Mouse (Mus musculus): ENCODE measurements around the gene Apob.
A peak's percentile ranks its signal among the peaks of the same experiment; 100 is the strongest.

The Apob gene

DNA sequence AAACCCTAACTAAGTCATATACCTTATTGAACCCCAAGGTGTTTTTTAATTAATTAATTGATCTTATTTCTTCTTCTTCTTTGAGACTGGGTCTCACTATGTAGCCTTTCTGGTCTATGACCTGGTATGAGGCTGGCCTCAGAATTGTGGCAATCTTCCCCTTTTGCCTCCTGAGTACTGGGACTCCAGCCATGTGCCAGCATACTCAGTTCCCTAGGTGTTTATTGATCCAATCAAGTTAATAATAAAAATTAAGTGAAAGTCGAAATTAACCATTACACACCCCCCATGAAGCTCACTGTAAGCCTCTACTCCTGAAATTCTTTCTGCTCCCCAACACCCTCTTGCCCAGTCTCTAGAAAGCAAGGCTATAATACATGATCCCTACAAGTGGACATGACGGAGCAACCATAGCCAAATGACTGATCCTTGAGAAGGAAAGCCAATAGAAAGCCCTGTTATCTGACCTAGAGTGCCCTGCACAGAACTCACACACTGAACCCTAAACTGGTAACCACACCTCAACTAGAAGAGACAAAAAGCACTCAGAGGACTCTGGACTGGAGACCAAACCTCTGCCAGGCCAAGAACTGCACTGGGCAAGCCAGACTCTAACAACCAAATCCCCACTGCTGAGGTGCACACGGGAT, 60.8 kb downstream of the Apob start:
- DNase-seq (ENCODE audit: extremely low read depth, low read depth) = no peak

DNA sequence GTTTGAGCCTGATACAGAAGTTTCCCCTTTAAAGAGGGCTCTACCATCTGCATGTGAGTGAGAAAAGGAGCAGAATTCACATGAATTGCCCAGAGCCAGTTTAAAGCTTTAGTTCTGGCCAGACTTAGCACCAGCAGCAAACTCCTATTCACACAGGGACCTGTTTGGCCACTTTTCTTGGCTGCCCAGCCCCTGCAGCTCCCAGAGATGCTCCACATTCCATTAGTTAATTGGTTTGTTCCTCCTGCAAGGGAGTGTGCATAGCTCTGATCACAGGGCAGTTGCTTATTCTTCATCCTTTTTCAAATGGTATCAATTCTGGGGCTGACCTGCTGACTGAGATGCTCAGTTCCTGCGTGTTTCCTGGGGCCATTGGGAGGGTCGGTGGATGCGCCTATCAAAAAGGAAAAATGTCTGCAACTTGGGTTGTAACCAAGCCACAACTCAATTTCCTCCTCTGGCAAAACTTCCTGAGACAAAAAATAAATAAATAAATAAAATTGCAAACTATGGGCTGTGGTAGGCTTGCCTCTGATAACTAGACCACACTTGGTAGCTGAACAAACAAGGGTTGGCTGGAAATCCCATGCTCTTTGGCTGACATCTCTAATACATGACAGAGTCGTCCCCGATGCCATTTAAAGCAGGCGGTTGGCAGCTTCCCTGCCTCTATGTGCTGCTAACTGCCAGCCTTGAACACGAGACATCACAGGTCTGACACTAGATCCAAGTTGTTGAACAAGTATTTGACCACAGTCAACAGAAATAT, 65.4 kb downstream of the Apob start:
- DNase-seq (ENCODE audit: extremely low read depth, low read depth) = no peak

DNA sequence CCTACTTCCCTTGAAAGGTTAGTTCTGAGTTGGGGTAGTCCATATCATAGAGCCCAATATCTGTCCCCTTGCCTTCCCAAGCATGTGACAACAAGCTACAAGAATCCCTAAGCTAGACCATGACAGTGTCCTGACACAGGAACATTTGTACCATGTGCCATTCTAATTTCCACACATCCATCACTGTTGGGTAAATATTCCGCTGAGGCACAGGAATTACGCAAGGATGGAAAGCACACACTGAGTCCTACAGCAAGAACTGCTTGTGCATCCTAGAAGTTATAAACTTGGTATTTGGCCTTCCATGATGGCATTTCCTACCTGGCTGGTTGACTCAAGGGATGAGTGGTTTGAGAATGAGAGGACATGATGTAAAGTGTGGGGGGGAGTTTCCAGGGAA, 69.6 kb downstream of the Apob start:
- no peak for DNase-seq (ENCODE audit: extremely low read depth, low read depth)

DNA sequence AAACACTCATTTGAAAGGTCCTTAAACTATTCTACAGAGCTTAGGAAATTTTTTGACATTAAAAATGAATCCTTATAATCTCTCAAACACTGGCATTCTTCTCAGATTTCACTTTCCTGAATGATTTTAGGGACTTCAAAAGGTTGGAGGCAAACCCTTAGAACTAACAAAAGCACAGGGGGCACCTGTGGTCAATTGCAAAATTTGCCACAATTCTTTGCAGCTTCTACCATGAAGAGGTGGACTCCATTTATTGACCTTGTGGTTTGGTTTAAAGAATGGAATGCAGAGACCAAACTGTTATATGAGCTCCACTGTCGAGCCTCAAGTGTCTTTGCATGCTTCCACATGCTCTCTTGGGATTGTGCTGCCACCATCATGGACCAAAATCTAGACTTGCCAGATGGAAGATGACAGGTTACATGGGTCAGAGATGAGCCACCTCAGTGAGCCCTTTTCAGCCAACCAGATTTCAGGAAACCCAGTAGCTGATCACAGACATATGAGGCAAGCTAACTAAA, 70.4 kb downstream of the Apob start:
- no peak for DNase-seq (ENCODE audit: extremely low read depth, low read depth)

DNA sequence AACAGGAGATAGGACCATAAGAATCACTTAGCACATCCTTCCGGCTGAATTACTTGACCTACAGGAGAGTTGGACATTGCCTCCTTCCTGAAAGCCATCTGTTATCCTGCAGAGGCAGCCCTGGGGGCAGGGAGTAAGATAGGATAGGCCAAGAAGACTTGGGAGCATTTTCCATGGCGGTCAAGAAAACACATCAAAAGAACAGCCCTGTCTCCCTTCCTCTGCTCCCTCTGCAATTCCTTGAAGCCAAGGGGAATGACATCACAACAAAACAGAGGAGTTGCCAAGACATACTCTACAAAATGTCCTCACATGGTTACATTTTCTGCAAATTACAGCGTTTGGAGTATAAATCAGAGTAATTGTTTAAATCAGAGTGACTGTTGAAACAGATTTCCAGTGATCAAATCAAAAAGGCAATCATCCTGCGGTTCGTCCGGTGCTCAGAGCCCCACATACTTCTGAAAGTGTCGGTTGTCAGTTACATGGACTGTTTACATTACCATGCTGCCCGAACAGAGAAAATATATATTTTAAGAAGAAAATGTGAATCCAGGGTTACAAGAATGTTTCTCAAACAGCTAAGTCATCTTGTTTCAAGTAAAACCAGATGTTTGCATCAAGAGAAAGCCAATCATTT, 78.7 kb downstream of the Apob start:
- DNase-seq (ENCODE audit: extremely low read depth, low read depth) = no peak

DNA sequence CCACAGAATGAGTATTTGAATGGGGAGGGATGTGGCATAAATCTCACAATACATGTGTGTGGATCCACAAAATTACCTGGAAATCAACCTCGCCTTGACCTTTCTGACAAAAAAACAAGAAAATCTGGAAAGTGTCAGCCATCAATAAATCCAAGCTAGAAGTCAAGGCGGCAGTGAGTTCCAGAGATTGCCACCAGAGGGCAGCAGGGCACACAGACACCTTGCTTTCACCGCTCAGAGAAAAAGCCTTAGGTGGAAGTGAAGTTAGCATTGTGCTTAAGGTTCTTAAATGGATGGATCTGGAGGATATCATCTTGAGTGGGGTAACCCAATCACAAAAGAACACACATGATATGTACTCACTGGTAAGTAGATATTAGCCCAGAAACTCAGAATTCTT, 82.1 kb downstream of the Apob start:
- DNase-seq (ENCODE audit: extremely low read depth, low read depth) = peak; percentile 12

DNA sequence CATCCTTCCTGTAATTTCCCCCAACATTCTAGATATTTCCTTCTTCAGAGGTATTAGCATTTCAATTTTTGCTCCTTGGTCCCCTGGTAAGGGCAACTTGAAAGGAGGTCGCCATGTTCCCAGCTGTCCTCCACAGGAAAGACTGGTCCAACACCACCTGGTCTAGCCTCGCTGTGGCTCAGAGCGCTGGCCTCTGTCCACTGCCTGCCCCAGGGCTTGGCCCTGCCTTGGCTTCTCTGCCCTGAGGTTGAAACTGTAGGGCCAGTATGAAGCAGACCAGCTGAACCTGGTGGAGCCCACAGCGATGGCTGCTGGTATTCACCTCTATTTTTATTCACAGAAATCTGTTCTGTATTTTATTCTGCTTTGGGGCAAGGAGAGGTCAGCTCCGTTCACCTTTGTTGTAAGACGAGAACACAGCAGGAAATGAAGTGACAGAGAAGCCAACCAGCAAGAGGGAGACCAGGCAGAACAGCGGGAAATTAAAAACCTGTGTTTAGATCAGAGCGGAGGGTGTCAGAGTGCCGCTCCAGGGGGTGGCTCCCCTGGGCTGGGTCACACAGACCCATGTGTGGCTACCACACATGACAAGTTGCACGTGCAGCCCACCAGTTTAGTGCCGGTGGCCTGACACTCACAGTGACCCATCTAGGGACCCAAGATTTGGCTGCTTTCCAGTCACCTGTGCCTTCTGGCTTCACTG, 86.1 kb downstream of the Apob start:
- DNase-seq (ENCODE audit: extremely low read depth, low read depth) = no peak
